Mouse (Mus musculus) stomach, embryonic 14.5 days (tissue): ENCODE measurements at regions not wholly inside any gene's neighbourhood (a gene's known extent, or its start where the extent isn't known, plus 50 kb on each side); places are given as distances from the start of the nearest gene placed in this dataset.

Source experiments
- ATAC-seq: fragments of 200-750 bp; cut with Nextera tagmentation; 2 replicates; pipeline ENCODE4 v1.8.0; 2017; ENCODE audit warnings: low read depth, moderate TSS enrichment; ENCODE audit not compliant: insufficient number of reproducible peaks, insufficient read depth, low FRiP score
- H3K27ac ChIP-seq: fragments of 300-500 bp; sonication (generic); 2 replicates; pipeline ENCODE4 v1.5.1; 2014; ENCODE audit warnings: mild to moderate bottlenecking, low read length, moderate library complexity, mixed read lengths
- H3K27me3 ChIP-seq: fragments of 300-500 bp; sonication (generic); 2 replicates; pipeline ENCODE4 v1.6.1; 2014; ENCODE audit warnings: low read length, control low read depth, mixed read lengths; ENCODE audit not compliant: control insufficient read depth, insufficient read depth
- H3K36me3 ChIP-seq: fragments of 300-500 bp; sonication (generic); 2 replicates; pipeline ENCODE4 v1.6.1; 2014; ENCODE audit warnings: mild to moderate bottlenecking, control low read depth, low read length, moderate library complexity, mixed read lengths; ENCODE audit not compliant: control insufficient read depth, insufficient read depth
- H3K4me1 ChIP-seq: fragments of 300-500 bp; sonication (generic); 2 replicates; pipeline ENCODE4 v1.6.1; 2014; ENCODE audit warnings: low read length, control low read depth, mixed read lengths; ENCODE audit not compliant: control insufficient read depth, insufficient read depth
- H3K4me2 ChIP-seq: fragments of 300-500 bp; sonication (generic); replicated peaks from 2 replicates; pipeline ENCODE4 v1.6.1; 2014; ENCODE audit warnings: low read depth, low read length, control low read depth
- H3K4me3 ChIP-seq: fragments of 300-500 bp; sonication (generic); 2 replicates; pipeline ENCODE4 v1.5.1; 2014; ENCODE audit warnings: low read depth, low read length, control low read depth
- H3K9ac ChIP-seq: fragments of 300-500 bp; sonication (generic); replicated peaks from 2 replicates; pipeline ENCODE4 v1.6.1; 2014; ENCODE audit warnings: low read depth, mild to moderate bottlenecking, control low read depth, low read length, moderate library complexity, mixed read lengths
- H3K9me3 ChIP-seq: fragments of 300-500 bp; sonication (generic); 2 replicates; pipeline ENCODE4 v1.6.1; 2016; ENCODE audit warnings: low read depth, low read length, control low read depth; ENCODE audit not compliant: control insufficient read depth
- WGBS: fragments of 180-500 bp; shearing (Covaris S2); extraction: QIAGEN DNeasy Blood & Tissue Kit; methylation state at CpG from one replicate; pipeline ENCODE4 v1.1.7; 2014; 5-methylcytosine and 5-hydroxymethylcytosine counted together

DNA sequence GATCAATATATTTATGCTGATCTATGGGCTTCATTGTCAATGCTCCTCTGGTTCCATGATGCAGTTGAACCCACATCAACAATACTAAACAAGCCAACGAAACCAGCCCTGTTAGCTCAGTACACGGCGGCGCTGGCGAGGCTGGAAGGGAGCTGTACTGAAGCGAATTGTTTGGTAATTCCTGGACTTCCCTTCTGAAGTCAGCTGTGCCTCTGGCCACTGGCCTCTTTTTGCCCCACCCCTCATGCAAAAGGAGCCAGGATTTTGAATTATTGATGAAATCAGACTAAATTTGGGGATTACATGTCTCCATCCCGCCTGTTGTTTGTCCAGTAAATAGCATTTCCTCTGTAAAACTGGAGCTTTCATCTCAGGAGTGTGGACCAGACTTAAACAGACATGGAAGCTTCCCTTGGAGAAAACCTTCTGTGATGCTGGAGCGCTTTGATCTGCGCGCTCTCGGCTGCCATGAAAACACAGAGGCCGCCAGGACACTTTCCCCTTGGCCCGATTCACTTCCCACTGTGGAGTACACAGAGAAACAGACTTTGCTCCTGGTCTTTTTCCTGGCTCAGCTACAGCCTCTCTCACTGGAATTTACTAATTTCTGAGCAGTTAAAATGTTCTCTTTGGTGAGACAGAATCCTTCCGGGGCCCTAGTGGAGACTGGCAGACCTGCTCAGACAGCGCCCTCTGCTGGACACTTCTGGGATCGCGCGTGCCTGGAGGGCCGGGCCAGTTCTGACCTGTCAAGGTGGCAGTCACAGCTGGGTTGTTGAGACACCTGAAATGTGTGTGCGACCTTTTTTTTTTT lies 412.9 kb upstream of the Gm6657 start:
- H3K27ac ChIP-seq: no peak overlapping the region
- no peak overlapping the region; the same call in 1 of the 2 replicates for H3K4me3 ChIP-seq
- H3K27me3 ChIP-seq: no peaks in the 10 kb centered on the region
- no peak overlapping the region for H3K9ac ChIP-seq
- H3K36me3 ChIP-seq: no peaks in the 10 kb centered on the region
- peak; percentile 74; the same call in 1 of the 2 replicates for ATAC-seq
- peaks cover 3% of the 10 kb centered on the region; the same call in 1 of the 2 replicates for H3K4me1 ChIP-seq
- peak overlapping the region; percentile 20; the same call in 1 of the 2 replicates for H3K4me2 ChIP-seq
- no peaks in the 10 kb centered on the region for H3K9me3 ChIP-seq
- WGBS: 21% methylated on average over 20 of the region's 20 CpGs

DNA sequence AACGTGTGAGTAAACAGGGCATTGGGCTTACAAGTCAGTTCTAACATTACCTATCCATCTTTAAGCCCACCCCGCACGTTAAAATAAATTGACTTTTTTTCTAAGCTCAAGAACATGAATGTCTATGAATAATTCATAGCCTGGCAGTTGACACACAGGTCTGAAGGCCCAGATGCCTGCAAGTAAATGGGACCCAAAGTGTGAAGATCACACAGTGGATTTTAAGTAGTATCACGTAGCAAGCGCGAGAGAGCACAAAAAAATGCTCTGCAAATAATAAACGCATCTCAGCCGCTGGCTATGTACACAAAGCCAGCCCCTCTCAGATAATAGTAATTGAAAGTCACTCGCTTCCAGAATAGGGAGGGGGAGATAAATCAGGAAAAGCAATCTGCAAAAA lies 410.1 kb upstream of the Gm6657 start:
- Histone ChIP-seq H3K27ac (no peak overlapping the region), H3K4me1 (peaks cover 3% of the 10 kb centered on the region; the same call in 1 of the 2 replicates), H3K36me3 (no peaks in the 10 kb centered on the region), H3K4me2 (no peak overlapping the region), H3K4me3 (no peak overlapping the region), H3K27me3 (no peaks in the 10 kb centered on the region), H3K9me3 (no peaks in the 10 kb centered on the region), H3K9ac (no peak overlapping the region)
- 72% methylated on average over 9 of the region's 9 CpGs for WGBS
- no peak for ATAC-seq

- H3K9me3 ChIP-seq: no peaks in the 10 kb centered on the region
- H3K4me1 ChIP-seq: peaks cover 2% of the 10 kb centered on the region; the same call in 1 of the 2 replicates
- no peaks in the 10 kb centered on the region for H3K36me3 ChIP-seq
- H3K27ac ChIP-seq: no peak overlapping the region
- H3K4me2 ChIP-seq: no peak overlapping the region
- H3K4me3 ChIP-seq: no peak overlapping the region
- no peak for ATAC-seq
- no peaks in the 10 kb centered on the region for H3K27me3 ChIP-seq
- 82% methylated on average over 6 of the region's 6 CpGs for WGBS
- no peak overlapping the region for H3K9ac ChIP-seq
Measured at GRCm38 (mm10) chr12:77785647-77786046, 408.4 kb upstream of the Gm6657 start.

- H3K9me3 ChIP-seq: no peaks in the 10 kb centered on the region
- H3K4me1 ChIP-seq: no peaks in the 10 kb centered on the region
- H3K27me3 ChIP-seq: no peaks in the 10 kb centered on the region
- H3K9ac ChIP-seq: no peak overlapping the region
- ATAC-seq: peak; percentile 28; the same call in 1 of the 2 replicates
- no peak overlapping the region for H3K27ac ChIP-seq
- no peaks in the 10 kb centered on the region for H3K36me3 ChIP-seq
- WGBS: 71% methylated on average over 4 of the region's 4 CpGs
- no peak overlapping the region for H3K4me3 ChIP-seq
- no peak overlapping the region for H3K4me2 ChIP-seq
Measured at GRCm38 (mm10) chr12:77786678-77787077, 407.4 kb upstream of the Gm6657 start.

GRCm38 (mm10) chr12:77788273-77788672 lies 405.8 kb upstream of the Gm6657 start:
- ATAC-seq: no peak
- H3K9ac ChIP-seq: no peak overlapping the region
- WGBS: 71% methylated on average over 2 of the region's 2 CpGs
- H3K27ac ChIP-seq: no peak overlapping the region
- H3K36me3 ChIP-seq: no peaks in the 10 kb centered on the region
- H3K4me3 ChIP-seq: no peak overlapping the region
- no peaks in the 10 kb centered on the region for H3K9me3 ChIP-seq
- no peak overlapping the region for H3K4me2 ChIP-seq
- H3K27me3 ChIP-seq: no peaks in the 10 kb centered on the region
- no peaks in the 10 kb centered on the region for H3K4me1 ChIP-seq

- ATAC-seq: peak; percentile 65; the same call in 1 of the 2 replicates
- no peak overlapping the region for H3K27ac ChIP-seq
- WGBS: 5% methylated on average over 8 of the region's 8 CpGs
- no peaks in the 10 kb centered on the region for H3K9me3 ChIP-seq
- H3K4me1 ChIP-seq: no peaks in the 10 kb centered on the region
- H3K36me3 ChIP-seq: no peaks in the 10 kb centered on the region
- no peaks in the 10 kb centered on the region for H3K27me3 ChIP-seq
- H3K9ac ChIP-seq: no peak overlapping the region
- H3K4me3 ChIP-seq: peak overlapping the region; percentile 8
- H3K4me2 ChIP-seq: peak overlapping the region; percentile 32
Measured at GRCm38 (mm10) chr12:77789427-77789826, 404.6 kb upstream of the Gm6657 start.

GRCm38 (mm10) chr12:77789871-77790270 lies 404.2 kb upstream of the Gm6657 start:
- 26% methylated on average over 14 of the region's 14 CpGs for WGBS
- no peak for ATAC-seq
- H3K36me3 ChIP-seq: no peaks in the 10 kb centered on the region
- H3K9me3 ChIP-seq: no peaks in the 10 kb centered on the region
- H3K4me1 ChIP-seq: no peaks in the 10 kb centered on the region
- no peaks in the 10 kb centered on the region for H3K27me3 ChIP-seq
- H3K9ac ChIP-seq: no peak overlapping the region
- peak overlapping the region; percentile 32 for H3K4me2 ChIP-seq
- no peak overlapping the region for H3K27ac ChIP-seq
- peak overlapping the region; percentile 8 for H3K4me3 ChIP-seq

- no peak for ATAC-seq
Measured at GRCm38 (mm10) chr12:77790891-77791672, 403.0 kb upstream of the Gm6657 start.

More at GRCm38 (mm10) chr12:77790891-77791672, 403.0 kb upstream of the Gm6657 start:
- H3K27me3 ChIP-seq: no peaks in the 10 kb centered on the region
- H3K9me3 ChIP-seq: no peaks in the 10 kb centered on the region
- no peak overlapping the region for H3K27ac ChIP-seq
- no peaks in the 10 kb centered on the region for H3K36me3 ChIP-seq
- H3K4me2 ChIP-seq: no peak overlapping the region
- H3K4me3 ChIP-seq: no peak overlapping the region
- no peak overlapping the region for H3K9ac ChIP-seq
- 68% methylated on average over 13 of the region's 13 CpGs for WGBS
- H3K4me1 ChIP-seq: no peaks in the 10 kb centered on the region
